Mouse (Mus musculus): Measurements from ENCODE around the gene Agl. TPM values are rescaled to one million over a fixed set of nuclear protein-coding genes. Genes with fewer than 3 reads are reported as not detected.

Gene Agl
- polyA plus RNA-seq, 1 experiment from 2014 or later, result 18.1 TPM

Other genes with a start within 250 kb of the Agl start
- 0.35 and 0.59 TPM in 2 replicates for gene Lrrc39, start 245.2 kb downstream of the Agl start, polyA plus RNA-seq (2015; fragmentation: Nextera tagmentation; extraction: Ambion mirVana)
- 17.9 and 23.0 TPM in 2 replicates for gene Sass6, start 213.2 kb downstream of the Agl start, polyA plus RNA-seq (2015; fragmentation: Nextera tagmentation; extraction: Ambion mirVana)
- 22.5 and 28.1 TPM in 2 replicates for gene Trmt13, start 193.6 kb downstream of the Agl start, polyA plus RNA-seq (2015; fragmentation: Nextera tagmentation; extraction: Ambion mirVana)
- gene Mfsd14a, start 145.5 kb downstream of the Agl start, polyA plus RNA-seq (2015; fragmentation: Nextera tagmentation; extraction: Ambion mirVana), result 104 TPM in 2 replicates
- 0.37 TPM in 1 of 2 replicates, not detected in the other for gene Gm43191, start 126.9 kb downstream of the Agl start, polyA plus RNA-seq (2015; fragmentation: Nextera tagmentation; extraction: Ambion mirVana)
- 18.2 and 18.4 TPM in 2 replicates for gene Slc35a3, start 95.3 kb downstream of the Agl start, polyA plus RNA-seq (2015; fragmentation: Nextera tagmentation; extraction: Ambion mirVana)
- 22.4 and 28.1 TPM in 2 replicates for gene Frrs1, start 51.3 kb upstream of the Agl start, polyA plus RNA-seq (2015; fragmentation: Nextera tagmentation; extraction: Ambion mirVana)
- not detected in 2 replicates for gene 4930455H04Rik, start 160.1 kb upstream of the Agl start, polyA plus RNA-seq (2015; fragmentation: Nextera tagmentation; extraction: Ambion mirVana)
- gene Palmd, start 160.8 kb upstream of the Agl start, polyA plus RNA-seq (2015; fragmentation: Nextera tagmentation; extraction: Ambion mirVana), result 2.5 and 2.8 TPM in 2 replicates